8 mouse cellular contexts compared by ENCODE assay signal in the genomic region with DNA sequence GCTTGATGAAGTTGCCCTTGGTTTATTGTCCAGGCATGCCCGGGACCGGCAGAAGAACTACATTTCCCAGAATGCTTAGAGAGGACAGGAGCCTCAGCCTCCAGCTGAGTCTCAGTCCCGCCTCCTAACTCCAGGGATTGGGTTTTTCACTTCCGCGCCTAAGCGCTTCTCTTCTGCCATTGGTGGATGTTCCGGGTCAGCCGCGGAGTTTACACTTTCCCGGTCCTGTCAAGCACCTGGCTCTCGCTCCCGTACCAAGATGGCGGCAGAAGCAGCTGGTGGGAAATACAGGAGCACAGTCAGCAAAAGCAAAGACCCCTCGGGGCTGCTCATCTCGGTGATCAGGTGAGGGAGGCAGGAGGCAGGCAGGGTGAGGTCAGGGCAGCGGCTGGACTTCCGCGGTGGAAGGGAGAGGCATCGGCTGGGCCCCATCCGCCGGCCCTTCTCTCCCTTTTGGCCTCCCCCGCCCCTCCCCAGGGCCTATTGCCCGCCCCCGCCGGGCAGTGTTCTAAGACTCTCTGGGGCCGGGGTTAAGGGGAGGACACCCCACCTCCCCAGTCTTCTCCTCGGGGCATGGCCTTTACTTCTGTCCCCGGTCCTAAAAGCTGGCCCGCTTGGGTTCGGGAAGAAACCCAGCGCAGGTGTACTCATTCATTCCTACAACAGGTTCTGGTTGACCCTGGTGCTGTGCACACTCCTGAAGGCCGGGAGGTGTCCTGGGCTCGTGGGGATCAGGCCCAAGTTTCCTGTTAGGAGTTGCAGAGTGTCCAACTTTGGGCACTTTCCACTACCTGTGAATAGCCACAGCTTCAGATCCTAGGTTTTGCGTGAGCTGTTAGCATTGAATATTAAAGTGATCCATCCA. TPM values are rescaled to one million over a fixed set of nuclear protein-coding genes. Genes with fewer than 3 reads are reported as not detected.
A peak's percentile ranks its signal among the peaks of the same experiment; 100 is the strongest.
DNase-seq lines count a peak whose midpoint lies in the region; ATAC-seq lines count a peak whose summit lies in the region.

A gene (plus strand): TSS at position 192 of the 865 bp plus-strand sequence.

- 3% methylated on average over 32 of the region's 34 CpGs for WGBS in hindbrain, embryonic 14.5 days

- H3K4me3 ChIP-seq in hindbrain, embryonic 14.5 days (replicated peaks; ENCODE audit: low read length): peak within 1 kb of the TSS; percentile 95

- peak; percentile 99 for DNase-seq in R1 (ENCODE audit: low read depth, low spot score)
- peak; percentile 93 for DNase-seq in cerebellum, postnatal 25 days
- peak; percentile 78 to 89 for DNase-seq in frontal cortex, postnatal 25 days (ENCODE audit: low spot score in 2 of 2)
- DNase-seq in hindbrain, embryonic 14.5 days (ENCODE audit: low spot score): peak; percentile 95
- DNase-seq in layer of hippocampus, postnatal 36 days: peak; percentile 95
- DNase-seq in lung, postnatal 36 days: peak; percentile 98
- peak; percentile 99 for DNase-seq in retina, postnatal 1 day
- peak; percentile 83 to 92 for DNase-seq in urinary bladder, adult 18-20 months (ENCODE audit: low spot score in 2 of 2)

- ATAC-seq in hindbrain, embryonic 14.5 days (ENCODE audit: low FRiP score): peak; percentile 100

- H3K27me3 ChIP-seq in hindbrain, embryonic 14.5 days (ENCODE audit: control insufficient read depth, insufficient read depth, low read length): no peaks in the 10 kb centered on the region

- no peaks in the 10 kb centered on the region for H3K9me3 ChIP-seq in hindbrain, embryonic 14.5 days (ENCODE audit: control insufficient read depth, low read length)

- H3K9ac ChIP-seq in hindbrain, embryonic 14.5 days: peak within 1 kb of the TSS; percentile 95

- no peaks in the 10 kb centered on the region for H3K36me3 ChIP-seq in hindbrain, embryonic 14.5 days (replicated peaks; ENCODE audit: control insufficient read depth, insufficient read depth)

- H3K27ac ChIP-seq in hindbrain, embryonic 14.5 days: peak within 1 kb of the TSS; percentile 76

- peak within 1 kb of the TSS; percentile 88 for H3K4me2 ChIP-seq in hindbrain, embryonic 14.5 days (replicated peaks)

- H3K4me1 ChIP-seq in hindbrain, embryonic 14.5 days (replicated peaks; ENCODE audit: control insufficient read depth, insufficient read depth, low read length): peaks cover 23% of the 10 kb centered on the region

RNA-seq across cellular contexts. Expression of the gene that starts here (rescaled TPM):
- polyA plus RNA-seq in hindbrain, embryonic 14.5 days (2014; fragmentation: Nextera tagmentation; extraction: Ambion mirVana): 30.1 and 34.7 TPM in 2 replicates
- total RNA-seq in layer of hippocampus, postnatal 36 days (2021): 10 to 100 TPM; 83.9 to 90.8 TPM

Comparison
In these comparisons a context has a peak if more than half of its experiments do, and no peak if none do; other contexts are left out.
1. Peak in every context shown above with its lines: DNase-seq, ATAC-seq, H3K4me3 ChIP-seq and H3K27ac ChIP-seq.